Mouse (Mus musculus) thymus, postnatal 0 days (tissue): ENCODE data around the gene Gfod1. TPM values are rescaled to one million over a fixed set of nuclear protein-coding genes. Genes with fewer than 3 reads are reported as not detected.

Experiments
- DNase-seq: peaks from one replicate; pipeline ENCODE4 v3.0.0-alpha.2; 2015; ENCODE audit warnings: low spot score
- polyA plus RNA-seq: library from polyadenylated mRNA; unstranded; fragments of >200 nt; fragmentation: Nextera tagmentation; extraction: Ambion mirVana; gene quantifications from 2 replicates; pipeline ENCODE4 v1.2.1, GENCODE M21; 2015

Gfod1 gene
- polyA plus RNA-seq, 1 experiment from 2014 or later = 1.8 TPM

- no peak for DNase-seq
Measured at GRCm38 (mm10) chr13:43299171-43299570, 4.8 kb downstream of the Gfod1 start.

DNA sequence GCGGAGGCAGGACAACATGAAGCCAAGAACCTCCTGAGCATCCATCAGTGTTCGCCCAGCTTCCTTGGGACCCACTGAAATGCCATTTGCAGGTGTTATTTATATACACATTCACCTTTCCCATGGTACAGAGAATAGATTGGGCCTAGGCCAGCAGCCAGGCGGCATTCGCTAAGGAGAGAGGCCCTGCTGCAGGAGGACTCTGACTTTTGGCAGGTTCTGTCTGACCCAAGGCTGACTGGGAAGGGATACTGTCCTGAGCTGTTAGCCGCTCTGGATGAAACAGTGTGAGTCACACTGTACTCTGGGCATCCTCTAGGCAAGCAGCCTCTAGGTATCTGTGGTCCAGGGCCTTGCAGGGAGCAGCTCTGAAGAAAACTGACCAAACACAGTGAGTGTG lies 6.4 kb downstream of the Gfod1 start:
- DNase-seq = no peak

- no peak for DNase-seq
Measured at GRCm38 (mm10) chr13:43296140-43296805, 7.7 kb downstream of the Gfod1 start.

GRCm38 (mm10) chr13:43295684-43296083 lies 8.3 kb downstream of the Gfod1 start:
- no peak for DNase-seq

- DNase-seq = no peak
Measured at GRCm38 (mm10) chr13:43294957-43295590, 8.9 kb downstream of the Gfod1 start.

GRCm38 (mm10) chr13:43292892-43293291 lies 11.1 kb downstream of the Gfod1 start:
- DNase-seq = no peak

- no peak for DNase-seq
Measured at GRCm38 (mm10) chr13:43289076-43289475, 14.9 kb downstream of the Gfod1 start.

- DNase-seq = no peak
Measured at GRCm38 (mm10) chr13:43288444-43288843, 15.5 kb downstream of the Gfod1 start.

DNA sequence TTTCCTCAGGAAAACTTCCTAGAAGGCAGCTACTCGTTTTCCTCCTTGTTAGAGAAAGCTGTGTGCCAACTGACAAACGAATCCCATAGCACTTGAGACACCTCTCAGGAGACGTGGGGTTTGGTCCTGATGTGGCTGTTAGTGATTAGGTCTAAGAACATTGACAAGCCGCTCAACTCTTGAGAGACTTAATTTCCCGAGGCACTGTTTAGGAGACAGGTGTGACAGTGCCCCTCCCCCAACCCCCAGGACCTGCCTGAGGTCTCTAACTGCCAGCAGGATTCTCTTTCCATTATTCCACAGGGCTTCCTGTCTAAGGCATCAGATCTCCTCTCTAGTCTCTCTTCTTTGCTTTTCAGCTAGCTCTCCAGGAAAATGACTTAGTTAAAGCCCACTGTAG lies 15.9 kb downstream of the Gfod1 start:
- DNase-seq = no peak

- DNase-seq = no peak
Measured at GRCm38 (mm10) chr13:43286836-43287235, 17.1 kb downstream of the Gfod1 start.

- no peak for DNase-seq
Measured at GRCm38 (mm10) chr13:43284711-43285151, 19.2 kb downstream of the Gfod1 start.

DNA sequence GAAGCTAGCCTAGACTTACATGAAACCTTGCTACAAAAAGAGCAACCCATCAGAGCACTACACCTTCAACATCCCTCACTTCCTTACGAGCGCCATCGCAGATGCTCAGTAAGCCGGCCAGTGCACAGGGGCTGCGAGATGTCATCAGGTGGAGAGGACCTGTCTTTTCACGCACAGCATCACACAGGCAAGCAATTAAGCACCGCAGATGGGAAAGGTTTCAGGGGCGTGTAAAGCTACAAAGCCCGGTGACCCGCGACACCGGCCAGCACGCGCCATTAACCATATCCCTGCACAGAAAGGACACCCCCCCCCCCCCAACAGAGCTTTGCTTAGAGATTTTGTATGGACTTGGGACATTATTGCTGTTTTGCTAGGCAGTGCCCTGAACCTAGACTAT lies 30.1 kb downstream of the Gfod1 start:
- no peak for DNase-seq

GRCm38 (mm10) chr13:43272303-43273135 lies 31.5 kb downstream of the Gfod1 start:
- DNase-seq = no peak

DNA sequence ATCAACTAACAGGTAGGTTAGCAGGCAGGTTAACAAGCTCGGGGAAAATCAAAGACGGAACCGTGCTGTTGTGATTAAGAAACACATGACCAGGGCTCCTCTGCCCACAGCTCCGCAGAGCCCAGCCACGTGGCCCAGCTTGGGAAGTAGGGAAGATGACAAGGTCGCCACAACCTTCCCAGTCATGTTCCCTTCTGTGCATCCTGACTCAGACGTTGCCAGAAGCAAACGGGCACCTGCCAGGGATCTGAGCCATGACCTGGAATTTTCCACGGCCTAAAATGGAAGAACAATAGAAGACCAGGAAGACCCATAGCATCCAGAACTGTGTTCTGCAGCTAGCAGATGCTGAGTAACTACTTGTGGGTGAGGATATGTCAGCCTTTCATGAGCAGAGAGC lies 32.5 kb downstream of the Gfod1 start:
- DNase-seq = no peak

- DNase-seq = no peak
Measured at GRCm38 (mm10) chr13:43270220-43270597, 33.8 kb downstream of the Gfod1 start.

GRCm38 (mm10) chr13:43269460-43270219 lies 34.3 kb downstream of the Gfod1 start:
- DNase-seq = no peak

GRCm38 (mm10) chr13:43268539-43269327 lies 35.2 kb downstream of the Gfod1 start:
- DNase-seq = peak; percentile 74

GRCm38 (mm10) chr13:43267902-43268301 lies 36.1 kb downstream of the Gfod1 start:
- no peak for DNase-seq

- DNase-seq = no peak
Measured at GRCm38 (mm10) chr13:43267216-43267615, 36.8 kb downstream of the Gfod1 start.

DNA sequence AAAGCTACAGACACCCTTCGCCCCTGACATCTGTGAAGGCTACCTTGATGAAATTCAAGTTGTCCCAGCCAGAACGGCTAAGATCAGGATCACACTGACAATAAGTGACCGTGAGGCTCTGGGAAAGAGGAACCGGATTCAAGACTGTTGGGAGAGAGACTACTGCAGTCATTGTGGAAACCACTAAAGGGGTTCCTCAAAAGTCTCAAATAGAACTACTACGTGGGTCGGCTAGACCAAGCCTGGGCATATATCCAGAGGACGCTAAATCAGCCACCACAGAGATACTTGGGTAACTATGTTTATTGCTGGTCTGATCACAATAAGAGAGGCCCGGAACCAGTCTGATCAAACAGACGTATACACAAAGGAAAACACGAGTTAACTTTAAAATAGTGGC lies 37.6 kb downstream of the Gfod1 start:
- DNase-seq = no peak

- DNase-seq = no peak
Measured at GRCm38 (mm10) chr13:43265116-43265515, 38.9 kb downstream of the Gfod1 start.
